Mouse (Mus musculus) spleen, embryonic (tissue): ENCODE measurements around the gene Tomm40.

Experiments
- CTCF ChIA-PET: fragments of 350-600 bp; sonication (Branson Sonifier 250); formaldehyde crosslinking; loops from one replicate; lab custom pipeline; 2022; lab: Charles Lee

The Tomm40 gene

DNA sequence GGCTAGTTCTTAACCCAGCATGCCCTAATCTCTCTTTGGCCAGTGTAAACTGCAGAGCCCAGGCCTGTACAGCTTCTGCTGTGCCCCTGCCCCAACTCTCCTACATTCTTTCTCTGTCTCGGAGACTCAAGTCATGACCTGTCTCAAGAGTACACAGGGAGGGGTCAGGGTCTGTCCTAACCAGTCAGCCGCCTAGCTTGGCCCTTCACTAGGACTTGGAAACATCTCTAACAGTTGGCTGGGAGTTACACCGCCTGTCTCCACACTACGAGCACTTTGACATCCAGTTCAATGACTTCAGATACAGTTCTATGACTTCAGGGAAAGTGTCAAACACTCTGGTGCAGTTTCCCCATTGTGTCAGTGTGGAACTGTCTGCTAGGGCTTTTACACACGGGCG lies 23.8 kb downstream of the Tomm40 start:
- CTCF ChIA-PET: no interaction called here

DNA sequence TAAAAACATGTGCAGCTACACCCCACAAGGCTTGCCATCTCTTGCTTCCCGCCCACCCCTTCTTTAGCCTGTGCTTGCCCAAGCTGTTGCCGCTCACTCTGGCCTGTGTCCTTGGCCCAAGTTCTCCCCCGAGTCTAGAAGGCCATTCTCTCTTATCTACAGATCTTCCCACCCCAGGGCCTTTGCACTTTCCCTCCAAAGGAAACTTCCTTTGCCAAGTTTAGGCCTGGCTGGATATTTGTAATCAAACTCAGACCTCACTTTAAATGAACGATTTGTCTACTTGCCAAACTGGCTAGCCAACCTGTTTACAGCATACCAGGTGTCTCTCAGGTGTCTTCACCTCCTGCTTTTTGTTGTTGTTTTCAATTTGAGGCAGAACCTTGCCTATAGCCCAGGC lies 24.4 kb downstream of the Tomm40 start:
- CTCF ChIA-PET: no interaction called here

- CTCF ChIA-PET: interaction anchor here (0.7 to 0.8 kb wide), 3 partner anchors 28 to 114 kb away, joined by 3 to 6 read pairs (median 4); no protein-coding TSS in a partner anchor
These were observed 26.6 kb downstream of the Tomm40 start for GRCm38 (mm10) chr7:19688611-19689010.

DNA sequence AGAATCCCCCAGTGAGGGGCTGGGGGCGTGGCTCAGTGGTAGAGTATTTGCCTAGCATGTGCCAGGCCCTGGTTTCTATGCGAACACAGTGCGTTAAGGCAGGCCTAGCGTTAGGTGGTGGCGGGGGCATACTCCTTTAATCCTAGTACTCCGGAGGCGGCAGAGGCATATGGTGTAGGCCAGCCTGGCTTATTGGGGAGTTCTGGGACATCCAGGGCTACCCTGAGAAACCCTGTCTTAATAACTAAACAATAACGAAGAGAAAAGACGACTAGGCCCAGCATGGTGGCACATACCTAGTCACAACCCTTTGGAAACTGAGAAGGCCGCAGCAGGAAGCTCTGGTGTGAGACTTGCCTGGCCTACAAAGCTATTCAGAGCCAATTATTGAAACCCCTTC lies 27.1 kb downstream of the Tomm40 start:
- CTCF ChIA-PET: interaction anchor here (0.7 to 0.8 kb wide), 3 partner anchors 28 to 114 kb away, joined by 3 to 6 read pairs (median 4); no protein-coding TSS in a partner anchor

DNA sequence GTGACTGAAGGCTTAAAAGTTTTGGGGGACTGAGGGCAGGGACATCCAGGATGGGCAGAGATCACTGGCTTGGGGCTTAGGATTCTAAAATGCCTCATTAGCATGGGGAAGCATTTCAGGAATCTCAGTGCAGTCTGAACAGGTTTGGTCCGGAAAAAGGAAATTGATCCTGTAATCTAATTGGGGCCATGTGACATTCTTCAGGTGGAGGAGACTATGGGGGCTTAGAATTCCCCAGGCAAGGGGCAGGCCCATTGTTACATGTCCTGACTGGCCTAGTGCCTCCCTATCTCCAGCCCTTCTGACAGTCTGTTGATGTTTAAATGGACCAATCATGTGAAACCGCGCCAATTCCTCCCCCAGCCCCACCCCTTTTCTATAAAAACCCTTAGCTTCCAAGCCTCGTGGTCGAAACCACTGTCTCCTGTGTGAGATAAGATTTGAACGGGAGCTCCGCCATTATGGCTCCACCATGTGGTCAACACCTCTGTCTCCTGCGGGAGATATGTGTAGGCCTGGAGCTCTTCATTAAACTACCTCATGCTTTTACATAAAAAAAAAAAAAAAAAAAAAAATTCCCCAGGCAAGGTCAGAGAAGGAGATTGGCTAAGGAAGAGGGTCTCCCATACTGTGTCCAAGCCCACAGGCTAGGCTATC lies 28.2 kb downstream of the Tomm40 start:
- CTCF ChIA-PET: interaction anchor here (0.6 kb wide), 2 partner anchors 67 to 635 kb away, joined by 3 to 4 read pairs; no protein-coding TSS in a partner anchor

DNA sequence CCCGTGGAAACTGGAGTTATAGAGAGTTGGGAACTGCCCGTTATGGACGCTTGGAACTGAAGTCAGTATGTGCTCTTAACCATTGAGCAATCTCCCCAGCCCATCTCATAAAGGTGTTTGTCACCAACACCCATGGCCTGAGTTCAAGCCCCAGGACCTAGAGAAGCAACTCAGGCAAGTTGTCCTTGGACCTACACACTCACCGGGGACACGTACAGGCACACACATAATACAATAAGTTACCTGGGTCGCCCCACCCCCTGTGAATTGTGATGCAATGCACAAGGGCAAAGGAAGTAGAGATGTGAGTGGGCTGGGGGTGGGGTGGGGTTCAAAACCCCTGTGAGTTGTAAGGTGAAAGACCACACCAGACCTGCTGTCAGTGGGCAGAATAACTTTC lies 28.7 kb downstream of the Tomm40 start:
- CTCF ChIA-PET: no interaction called here

- CTCF ChIA-PET: no interaction called here
These were observed 29.9 kb downstream of the Tomm40 start for GRCm38 (mm10) chr7:19685374-19685773.

DNA sequence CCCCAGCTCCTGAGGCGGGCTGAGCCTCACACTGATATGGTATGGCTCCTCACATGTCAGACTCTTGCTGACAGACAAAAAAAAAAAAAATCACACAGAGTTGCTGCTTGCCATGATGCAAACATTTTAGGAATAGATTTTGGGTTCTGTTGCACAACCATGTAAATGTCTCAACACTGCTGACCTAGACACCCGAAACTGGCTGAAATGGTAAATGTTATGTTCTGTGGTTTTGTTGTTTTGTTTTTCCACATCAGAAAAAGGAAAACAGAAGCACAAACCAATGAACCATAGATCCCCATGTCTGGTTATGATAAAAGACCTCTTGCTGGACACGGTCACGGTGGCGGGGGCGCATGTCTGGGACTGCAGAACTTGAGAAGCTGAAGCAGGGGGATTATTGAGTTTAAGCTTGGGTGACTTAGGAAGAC lies 31.5 kb downstream of the Tomm40 start:
- CTCF ChIA-PET: interaction anchor here (1.2 kb wide), 1 partner anchor 14 kb away, joined by 3 read pairs; no protein-coding TSS in a partner anchor

GRCm38 (mm10) chr7:19682979-19683378 lies 32.3 kb downstream of the Tomm40 start:
- CTCF ChIA-PET: no interaction called here

DNA sequence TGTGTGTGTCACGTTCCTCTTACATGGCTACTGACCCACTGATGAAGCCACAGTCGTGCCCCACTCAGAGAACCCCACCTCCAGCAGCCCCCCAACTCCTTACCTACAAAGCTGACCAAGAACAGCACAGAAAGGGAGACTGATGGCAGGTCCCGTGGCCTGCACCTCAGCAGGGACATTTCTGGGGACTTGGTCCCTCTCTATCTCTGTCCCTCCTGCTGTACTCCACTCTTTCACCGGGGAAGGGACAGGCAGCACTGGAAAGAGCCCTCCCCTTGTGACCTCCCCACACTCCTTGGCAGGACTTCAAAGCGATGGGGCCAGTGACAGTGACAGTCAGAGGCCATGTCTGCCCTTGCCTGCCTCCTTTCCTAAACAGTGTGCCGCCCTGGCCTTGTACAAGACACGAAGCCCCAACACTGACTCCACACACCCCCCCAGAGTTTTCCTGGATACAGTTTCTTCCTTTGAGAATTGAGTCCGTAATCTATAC lies 34.0 kb downstream of the Tomm40 start, which contains the start of the genes Gm44805 and Apoc4:
Gene Gm44805 (minus strand): TSS at position 222 of the 493 bp plus-strand sequence.
Gene Apoc4 (minus strand): TSS at position 278 of the 493 bp plus-strand sequence.
- CTCF ChIA-PET: interaction anchor here (0.7 kb wide), 1 partner anchor 20 kb away, joined by 3 read pairs; no protein-coding TSS in a partner anchor

GRCm38 (mm10) chr7:19680702-19681101 lies 34.5 kb downstream of the Tomm40 start:
- CTCF ChIA-PET: interaction anchor here (0.7 kb wide), 1 partner anchor 21 kb away, joined by 3 read pairs; no protein-coding TSS in a partner anchor

GRCm38 (mm10) chr7:19678901-19679300 lies 36.3 kb downstream of the Tomm40 start:
- CTCF ChIA-PET: no interaction called here

- CTCF ChIA-PET: interaction anchor here (0.6 kb wide), 1 partner anchor 28 kb away, joined by 4 read pairs; no protein-coding TSS in a partner anchor
These were observed 37.4 kb downstream of the Tomm40 start, which contains the start of gene Apoc2 for GRCm38 (mm10) chr7:19677872-19678271. Gene Apoc2, minus strand, starts transcription at chr7:19677941.

DNA sequence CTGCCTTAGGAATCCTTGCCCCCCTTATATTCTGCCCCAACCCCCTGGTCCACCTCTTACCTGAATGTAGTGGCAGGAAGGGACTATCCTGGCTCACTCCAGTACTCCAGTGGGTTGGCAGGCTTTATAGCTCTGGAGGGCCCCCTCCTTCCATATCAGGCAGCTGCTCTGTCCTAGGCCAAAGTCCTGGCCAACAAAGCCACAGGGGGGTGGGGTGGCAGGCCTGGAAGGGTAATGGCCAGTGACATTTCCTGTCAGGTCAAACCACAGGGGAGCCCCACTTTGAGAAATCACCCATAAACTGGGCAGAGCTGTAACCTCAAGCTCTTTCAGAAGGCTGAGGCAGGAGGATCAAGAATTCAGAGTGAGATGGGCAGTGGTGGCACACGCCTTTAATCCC lies 38.6 kb downstream of the Tomm40 start:
- CTCF ChIA-PET: interaction anchor here (0.6 kb wide), 1 partner anchor 24 kb away, joined by 3 read pairs; no protein-coding TSS in a partner anchor

DNA sequence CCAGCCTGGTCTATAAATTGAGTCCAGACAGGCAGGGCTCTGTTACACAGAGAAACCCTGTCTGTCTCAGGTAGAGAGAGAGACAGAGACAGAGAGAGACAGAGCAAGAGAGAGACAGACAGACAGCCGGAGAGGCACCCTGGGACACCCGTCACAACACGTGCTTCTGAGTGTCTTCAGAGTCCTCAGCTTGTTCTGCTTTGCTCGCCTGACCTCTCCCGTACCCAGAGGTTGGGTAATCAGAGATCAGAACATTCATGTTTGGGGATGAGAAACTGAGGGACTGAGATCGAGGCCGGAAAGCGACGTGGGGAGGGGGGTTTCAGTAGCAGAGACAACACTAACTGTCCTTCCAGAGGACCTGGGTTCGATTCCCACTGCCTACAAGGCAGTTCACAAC lies 39.4 kb downstream of the Tomm40 start:
- CTCF ChIA-PET: no interaction called here

- CTCF ChIA-PET: no interaction called here
These were observed 42.0 kb downstream of the Tomm40 start for GRCm38 (mm10) chr7:19673083-19673699.

- CTCF ChIA-PET: no interaction called here
These were observed 43.7 kb downstream of the Tomm40 start for GRCm38 (mm10) chr7:19671511-19671910.

DNA sequence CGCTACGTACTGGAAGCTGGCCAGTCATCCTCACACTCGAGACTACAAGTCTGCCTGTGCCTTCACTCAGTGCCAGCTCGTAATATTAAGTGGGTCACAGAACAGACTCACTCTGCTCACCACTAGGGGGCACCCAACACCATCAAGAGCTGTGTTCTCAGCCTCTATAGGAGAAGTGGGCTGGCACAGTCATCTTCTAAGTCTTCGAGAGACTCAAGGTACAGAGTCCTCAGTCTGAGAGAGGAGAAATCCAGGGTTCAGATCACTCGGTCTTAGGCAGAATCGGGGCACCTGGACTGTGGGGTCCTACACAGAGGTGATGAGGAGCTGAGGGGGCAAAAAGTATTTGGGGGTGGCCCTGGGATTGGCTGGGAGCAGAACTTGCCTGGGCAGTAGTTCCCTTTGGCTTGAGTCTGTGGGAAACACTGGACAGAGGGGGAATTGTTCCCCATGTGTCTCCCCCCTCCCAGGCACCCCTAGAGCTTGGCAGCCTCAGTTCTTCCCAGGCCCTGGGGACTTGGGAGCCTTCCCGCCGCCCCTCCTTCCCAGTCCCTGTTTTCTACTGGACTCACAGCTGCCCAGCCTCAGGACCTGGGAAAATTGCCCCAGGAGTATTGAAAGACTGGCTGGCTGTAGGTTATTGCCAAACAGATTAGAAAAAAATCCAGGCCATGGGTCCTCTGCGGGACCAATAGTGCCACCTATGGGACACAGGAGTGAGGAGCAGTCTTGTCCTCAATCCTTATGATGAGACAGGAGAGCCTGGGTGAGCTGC lies 46.1 kb downstream of the Tomm40 start:
- CTCF ChIA-PET: interaction anchor here (0.6 to 1.7 kb wide), 4 partner anchors 32 to 64 kb away, joined by 3 to 13 read pairs (median 4); no protein-coding TSS in a partner anchor

GRCm38 (mm10) chr7:19667434-19667833 lies 47.8 kb downstream of the Tomm40 start:
- CTCF ChIA-PET: interaction anchor here (0.6 to 1.3 kb wide), 2 partner anchors 26 to 44 kb away, joined by 3 to 10 read pairs; no protein-coding TSS in a partner anchor

GRCm38 (mm10) chr7:19666750-19667149 lies 48.5 kb downstream of the Tomm40 start:
- CTCF ChIA-PET: interaction anchor here (0.6 to 1.9 kb wide), 3 partner anchors 33 to 184 kb away, joined by 3 to 8 read pairs (median 6); no protein-coding TSS in a partner anchor
